Mouse (Mus musculus): ENCODE data around the gene Lpar5. TPM values are rescaled to one million over a fixed set of nuclear protein-coding genes. Genes with fewer than 3 reads are reported as not detected.

Lpar5 gene
- polyA plus RNA-seq, 1 experiment from 2014 or later: 0.44 TPM

DNA sequence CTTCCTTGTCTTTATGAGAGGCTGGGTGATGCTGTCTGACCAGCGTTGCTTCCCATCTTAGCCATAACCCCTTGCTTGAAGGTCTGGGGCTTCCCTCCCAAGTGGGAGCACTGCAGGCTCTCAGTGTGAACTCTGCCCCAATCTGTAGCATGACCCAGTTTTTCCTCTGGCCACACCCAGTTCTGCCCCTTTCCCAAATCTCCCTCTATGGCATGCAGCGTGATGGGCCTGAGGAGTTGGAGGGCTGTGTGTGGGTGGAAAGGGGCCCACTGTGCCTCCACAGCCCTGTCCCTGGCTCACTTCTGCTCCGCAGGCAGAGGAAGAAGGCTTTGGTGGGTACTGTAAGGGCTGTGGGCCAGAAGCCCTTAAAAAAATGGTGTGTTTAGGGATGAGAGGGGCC is 30.8 kb downstream of the Lpar5 start:
- peak overlapping the region; percentile 97 for H3K9ac ChIP-seq
- H3K36me3 ChIP-seq (ENCODE audit: poor library complexity, severe bottlenecking): peaks cover 56% of the 10 kb centered on the region
- no peaks in the 10 kb centered on the region for H3K27me3 ChIP-seq
- 59% methylated on average over 3 of the region's 3 CpGs for WGBS
- peak overlapping the region; percentile 97 for H3K4me2 ChIP-seq
- peaks cover 42% of the 10 kb centered on the region for H3K4me1 ChIP-seq
- no peak for ATAC-seq
- H3K27ac ChIP-seq: peak overlapping the region; percentile 90
- no peaks in the 10 kb centered on the region for H3K9me3 ChIP-seq (replicated peaks)
- peak overlapping the region; percentile 97 for H3K4me3 ChIP-seq

DNA sequence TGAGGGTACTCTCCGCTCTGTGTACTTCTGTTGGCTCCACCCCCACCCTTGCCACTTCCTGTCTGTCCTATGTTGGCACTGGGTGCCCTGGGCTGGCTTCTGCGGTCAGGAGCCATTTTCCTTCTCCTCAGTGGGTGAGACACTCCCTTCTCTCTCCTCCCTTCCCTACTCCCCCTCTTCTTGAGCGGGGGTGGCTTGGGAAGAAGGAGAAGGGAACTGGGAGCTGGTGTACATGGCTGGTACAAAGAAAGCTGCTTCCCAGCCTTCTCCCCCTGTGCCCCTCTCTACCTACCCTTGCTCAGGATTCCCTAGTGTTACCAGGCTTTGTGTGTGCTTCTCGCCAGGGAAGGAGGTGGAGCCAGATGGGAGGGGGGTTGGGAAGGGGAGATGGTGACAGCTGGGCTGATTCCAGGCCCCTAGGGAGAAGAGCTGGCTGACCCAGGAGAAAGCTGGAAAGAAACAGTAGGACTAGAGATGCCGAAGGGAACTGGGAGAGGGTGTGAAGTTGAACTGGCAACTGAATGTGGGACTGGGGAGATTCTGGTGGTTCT is 31.8 kb downstream of the Lpar5 start:
- WGBS: 37% methylated on average over 5 of the region's 5 CpGs
- Histone ChIP-seq H3K36me3 (ENCODE audit: poor library complexity, severe bottlenecking) (peaks cover 65% of the 10 kb centered on the region), H3K4me3 (peak overlapping the region; percentile 97)

DNA sequence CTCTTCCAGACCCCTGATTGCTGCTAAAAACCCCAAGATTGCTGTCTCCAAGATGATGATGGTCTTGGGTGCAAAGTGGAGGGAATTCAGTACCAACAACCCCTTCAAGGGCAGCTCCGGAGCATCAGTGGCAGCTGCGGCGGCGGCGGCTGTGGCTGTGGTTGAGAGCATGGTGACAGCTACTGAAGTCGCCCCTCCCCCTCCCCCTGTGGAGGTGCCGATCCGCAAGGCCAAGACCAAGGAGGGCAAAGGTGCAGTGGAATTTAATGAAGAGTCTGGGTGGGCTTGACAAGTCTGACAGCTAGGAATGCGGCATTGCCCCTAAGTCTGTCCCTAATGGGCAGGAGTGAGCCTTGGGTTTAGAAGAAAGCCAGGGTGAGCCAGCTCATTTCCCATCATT is 33.7 kb downstream of the Lpar5 start:
- H3K36me3 ChIP-seq (ENCODE audit: poor library complexity, severe bottlenecking): peaks cover 85% of the 10 kb centered on the region
- H3K27me3 ChIP-seq: no peaks in the 10 kb centered on the region
- 89% methylated on average over 9 of the region's 9 CpGs for WGBS
- H3K9ac ChIP-seq: no peak overlapping the region
- no peak overlapping the region for H3K4me3 ChIP-seq
- peaks cover 35% of the 10 kb centered on the region for H3K4me1 ChIP-seq
- ATAC-seq: no peak
- no peak overlapping the region for H3K27ac ChIP-seq
- no peaks in the 10 kb centered on the region for H3K9me3 ChIP-seq (replicated peaks)
- no peak overlapping the region for H3K4me2 ChIP-seq

More for the DNA sequence above, 31.8 kb downstream of the Lpar5 start:
- Histone ChIP-seq H3K27me3 (no peaks in the 10 kb centered on the region), H3K4me2 (peak overlapping the region; percentile 97), H3K27ac (peak overlapping the region; percentile 90), H3K9me3 (replicated peaks) (no peaks in the 10 kb centered on the region), H3K9ac (peak overlapping the region; percentile 97), H3K4me1 (peaks cover 42% of the 10 kb centered on the region)
- peak; percentile 12; the same call in 1 of the 2 replicates for ATAC-seq

DNA sequence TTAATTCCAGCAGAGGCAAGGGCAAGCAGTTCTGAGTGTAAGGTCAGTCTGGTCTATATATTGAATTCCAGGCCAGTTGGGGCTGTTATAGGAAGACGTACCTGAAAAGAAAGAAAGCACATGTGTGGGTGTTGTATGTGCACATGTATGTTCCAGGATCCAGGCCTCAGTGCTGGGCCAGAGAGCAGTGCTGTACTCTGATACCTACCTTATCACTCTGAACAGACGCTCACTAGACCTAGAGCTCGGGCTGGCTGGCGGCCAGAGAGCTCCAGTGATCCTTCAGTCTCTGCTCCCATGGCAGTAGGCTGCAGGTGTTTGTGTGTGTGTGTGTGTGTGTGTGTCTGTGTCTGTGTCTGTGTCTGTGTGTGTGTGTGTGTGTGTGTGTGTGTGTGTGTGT is 36.5 kb downstream of the Lpar5 start:
- ATAC-seq: no peak

DNA sequence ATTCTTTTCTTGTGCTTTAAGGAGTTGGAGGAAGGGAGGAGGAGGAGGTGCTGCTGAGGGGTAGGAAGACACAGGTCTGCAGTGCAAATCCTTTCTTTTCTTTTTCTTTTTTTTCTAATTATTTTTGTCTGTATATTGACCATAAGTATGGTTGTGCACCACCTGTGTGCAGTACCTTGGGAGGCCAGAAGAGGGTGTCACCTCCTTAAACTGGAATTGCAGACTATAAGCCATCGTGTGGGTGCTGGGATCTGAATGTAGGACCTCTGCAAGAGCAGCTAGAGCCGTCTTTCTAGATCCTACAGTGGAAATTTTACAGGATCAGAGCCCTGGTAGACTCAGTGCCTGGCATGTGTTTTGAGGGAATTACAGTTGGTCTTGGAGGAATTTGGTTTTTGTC is 40.0 kb downstream of the Lpar5 start:
- Histone ChIP-seq H3K36me3 (ENCODE audit: poor library complexity, severe bottlenecking) (peaks cover 99% of the 10 kb centered on the region), H3K4me1 (no peaks in the 10 kb centered on the region), H3K27me3 (no peaks in the 10 kb centered on the region), H3K9ac (no peak overlapping the region), H3K4me3 (no peak overlapping the region), H3K9me3 (replicated peaks) (no peaks in the 10 kb centered on the region), H3K27ac (no peak overlapping the region), H3K4me2 (no peak overlapping the region)
- WGBS: 95% methylated on average over 2 of the region's 2 CpGs
- ATAC-seq: no peak

More for the DNA sequence above, 36.5 kb downstream of the Lpar5 start:
- Histone ChIP-seq H3K27ac (no peak overlapping the region), H3K4me1 (peaks cover 15% of the 10 kb centered on the region), H3K27me3 (no peaks in the 10 kb centered on the region), H3K4me2 (no peak overlapping the region), H3K4me3 (no peak overlapping the region), H3K9me3 (replicated peaks) (no peaks in the 10 kb centered on the region), H3K9ac (no peak overlapping the region), H3K36me3 (ENCODE audit: poor library complexity, severe bottlenecking) (peaks cover 99% of the 10 kb centered on the region)
- 91% methylated on average over 4 of the region's 4 CpGs for WGBS

DNA sequence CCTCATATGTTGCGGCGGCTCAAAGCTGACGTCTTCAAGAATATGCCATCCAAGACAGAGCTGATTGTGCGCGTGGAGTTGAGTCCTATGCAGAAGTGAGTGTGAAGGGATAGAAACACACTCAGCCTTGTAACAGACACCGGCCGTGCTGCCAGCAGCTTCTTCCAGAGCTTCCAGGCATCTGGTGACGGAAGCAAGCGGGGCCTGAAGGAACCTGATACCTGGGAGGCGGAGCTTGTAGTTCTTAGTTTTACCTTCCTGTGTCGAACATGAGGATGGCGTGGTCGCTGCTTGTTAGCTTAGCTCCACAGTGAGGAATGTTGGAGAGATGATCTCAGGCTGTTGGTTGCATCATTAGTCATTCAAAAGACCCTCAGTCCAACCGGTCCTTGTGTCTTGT is 41.7 kb downstream of the Lpar5 start:
- Histone ChIP-seq H3K4me3 (no peak overlapping the region), H3K4me2 (no peak overlapping the region), H3K9ac (no peak overlapping the region), H3K9me3 (replicated peaks) (no peaks in the 10 kb centered on the region), H3K27me3 (no peaks in the 10 kb centered on the region), H3K27ac (no peak overlapping the region), H3K4me1 (no peaks in the 10 kb centered on the region), H3K36me3 (ENCODE audit: poor library complexity, severe bottlenecking) (peaks cover 100% of the 10 kb centered on the region)
- 90% methylated on average over 14 of the region's 14 CpGs for WGBS
- ATAC-seq: no peak

DNA sequence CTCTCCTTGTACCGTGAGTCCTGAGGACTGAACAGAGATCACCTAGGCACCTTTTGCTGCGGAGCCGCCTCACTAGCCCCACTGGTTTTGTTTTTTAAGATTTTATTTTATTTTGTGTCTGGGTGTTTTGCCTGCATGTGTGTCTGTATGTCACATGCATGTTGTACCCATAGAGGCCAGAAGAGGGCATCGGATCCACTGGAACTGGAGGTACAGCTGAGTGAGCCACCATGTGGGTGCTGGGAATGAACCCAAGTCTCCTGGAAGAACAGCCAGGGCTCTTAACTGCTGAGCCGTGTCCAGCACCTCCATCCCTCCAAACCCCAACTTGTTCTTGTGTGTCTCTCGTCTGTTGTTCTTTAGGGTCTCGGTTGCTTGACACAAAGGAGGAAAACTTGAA is 43.2 kb downstream of the Lpar5 start:
- WGBS: 90% methylated on average over 7 of the region's 7 CpGs
- peaks cover 98% of the 10 kb centered on the region for H3K36me3 ChIP-seq (ENCODE audit: poor library complexity, severe bottlenecking)
- H3K27me3 ChIP-seq: no peaks in the 10 kb centered on the region
- no peaks in the 10 kb centered on the region for H3K4me1 ChIP-seq
- no peak overlapping the region for H3K27ac ChIP-seq
- no peak overlapping the region for H3K4me2 ChIP-seq
- H3K9me3 ChIP-seq (replicated peaks): no peaks in the 10 kb centered on the region
- H3K9ac ChIP-seq: no peak overlapping the region
- no peak for ATAC-seq
- H3K4me3 ChIP-seq: no peak overlapping the region

DNA sequence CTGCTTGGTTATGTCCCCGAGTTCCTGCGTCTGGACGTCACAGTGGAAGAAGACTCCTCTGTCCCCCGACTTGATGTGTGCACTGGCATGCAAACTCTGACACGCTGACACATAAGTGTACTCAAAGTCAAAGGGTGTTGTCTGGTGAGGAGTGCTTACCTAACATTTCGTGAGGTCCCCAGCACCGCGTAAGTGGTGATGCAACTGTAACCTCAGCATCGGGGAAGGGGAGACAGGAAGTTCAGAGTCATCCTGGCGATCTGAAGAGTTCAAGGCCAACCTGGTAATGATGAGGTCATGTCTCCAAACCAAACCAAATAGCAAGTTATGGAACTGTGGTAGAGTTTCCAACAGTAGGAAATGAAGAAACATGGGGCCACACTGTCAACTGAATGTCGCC is 44.8 kb downstream of the Lpar5 start:
- no peak overlapping the region for H3K27ac ChIP-seq
- H3K4me2 ChIP-seq: no peak overlapping the region
- peaks cover 98% of the 10 kb centered on the region for H3K36me3 ChIP-seq (ENCODE audit: poor library complexity, severe bottlenecking)
- no peaks in the 10 kb centered on the region for H3K27me3 ChIP-seq
- H3K4me1 ChIP-seq: no peaks in the 10 kb centered on the region
- H3K9me3 ChIP-seq (replicated peaks): no peaks in the 10 kb centered on the region
- no peak overlapping the region for H3K9ac ChIP-seq
- ATAC-seq: no peak
- WGBS: 95% methylated on average over 11 of the region's 11 CpGs
- no peak overlapping the region for H3K4me3 ChIP-seq

DNA sequence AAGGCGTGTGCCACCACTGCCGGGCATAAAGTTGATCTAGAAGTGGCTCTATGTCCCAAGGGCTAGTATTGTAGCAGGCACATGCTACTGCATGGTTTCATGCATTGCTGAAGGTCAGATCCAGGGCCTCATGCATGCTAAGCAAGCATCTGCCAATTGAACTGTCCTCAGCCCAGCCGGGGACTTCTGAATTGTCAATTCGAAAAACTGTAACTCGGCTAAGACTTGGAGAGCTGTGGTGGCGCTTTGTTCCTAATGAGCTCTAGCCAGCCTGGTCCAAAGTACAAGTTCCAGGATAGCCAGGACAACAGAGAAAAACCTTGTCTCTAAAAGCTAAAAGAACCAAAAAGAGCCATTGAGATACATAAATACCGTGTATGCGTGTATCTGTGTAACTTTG is 51.7 kb downstream of the Lpar5 start:
- Histone ChIP-seq H3K36me3 (ENCODE audit: poor library complexity, severe bottlenecking) (peaks cover 97% of the 10 kb centered on the region), H3K27me3 (no peaks in the 10 kb centered on the region), H3K27ac (no peak overlapping the region), H3K9ac (no peak overlapping the region), H3K4me3 (no peak overlapping the region), H3K9me3 (replicated peaks) (no peaks in the 10 kb centered on the region), H3K4me2 (no peak overlapping the region), H3K4me1 (no peaks in the 10 kb centered on the region)
- ATAC-seq: no peak
- 94% methylated on average over 8 of the region's 8 CpGs for WGBS

DNA sequence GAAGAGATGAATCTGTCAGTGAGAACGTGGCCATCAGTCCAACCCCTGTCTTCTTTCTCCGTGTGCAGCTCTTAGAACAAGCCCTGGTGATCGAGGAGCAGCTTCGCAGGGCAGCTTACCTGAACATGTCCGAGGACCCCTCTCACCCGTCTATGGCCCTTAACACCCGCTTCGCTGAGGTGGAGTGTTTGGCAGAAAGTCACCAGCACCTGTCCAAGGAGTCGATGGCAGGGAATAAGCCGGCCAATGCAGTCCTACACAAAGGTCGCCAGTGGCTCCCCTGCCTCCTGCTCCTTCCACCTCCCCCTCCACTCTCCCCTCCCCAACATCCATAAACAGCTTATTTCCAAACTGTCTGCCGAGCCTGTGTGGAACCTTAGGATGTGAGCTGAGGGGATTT is 61.0 kb downstream of the Lpar5 start:
- no peak overlapping the region for H3K9ac ChIP-seq
- no peak overlapping the region for H3K4me3 ChIP-seq
- ATAC-seq: no peak
- H3K36me3 ChIP-seq (ENCODE audit: poor library complexity, severe bottlenecking): peaks cover 77% of the 10 kb centered on the region
- H3K4me2 ChIP-seq: no peak overlapping the region
- WGBS: 92% methylated on average over 12 of the region's 12 CpGs
- H3K27ac ChIP-seq: no peak overlapping the region
- peaks cover 20% of the 10 kb centered on the region for H3K4me1 ChIP-seq
- H3K9me3 ChIP-seq (replicated peaks): no peaks in the 10 kb centered on the region
- H3K27me3 ChIP-seq: no peaks in the 10 kb centered on the region

DNA sequence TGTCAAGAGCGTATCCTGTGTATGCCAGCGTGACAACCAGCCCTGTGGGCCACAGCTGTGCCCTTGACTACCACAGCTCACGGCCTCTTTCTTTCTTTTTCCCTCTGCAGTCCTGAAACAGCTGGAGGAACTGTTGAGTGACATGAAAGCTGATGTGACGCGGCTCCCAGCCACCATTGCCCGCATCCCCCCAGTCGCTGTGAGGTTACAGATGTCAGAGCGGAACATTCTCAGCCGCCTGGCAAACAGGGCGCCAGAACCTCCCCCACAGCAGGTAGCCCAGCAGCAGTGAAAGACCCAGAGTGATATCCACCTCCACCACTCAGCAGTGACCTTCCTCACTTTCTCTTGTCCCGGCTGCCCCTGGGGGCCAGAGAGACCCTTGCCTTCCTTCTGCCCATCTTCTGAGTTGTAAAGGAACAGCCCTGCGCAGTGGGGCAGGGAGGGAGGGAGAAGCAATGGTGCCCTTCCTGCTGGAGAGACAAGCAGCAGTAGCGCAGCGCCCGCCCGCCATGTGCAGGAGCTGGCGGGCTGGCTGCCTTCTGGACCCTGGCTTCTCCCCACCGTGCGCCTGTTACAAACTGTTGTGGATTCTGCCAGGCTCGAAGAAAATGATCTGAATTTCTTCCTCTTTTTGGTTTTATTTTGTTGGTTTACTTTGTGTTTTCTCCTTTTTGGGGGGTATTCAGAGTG is 62.1 kb downstream of the Lpar5 start:
- Histone ChIP-seq H3K27me3 (no peaks in the 10 kb centered on the region), H3K36me3 (ENCODE audit: poor library complexity, severe bottlenecking) (peaks cover 76% of the 10 kb centered on the region), H3K4me3 (no peak overlapping the region), H3K27ac (no peak overlapping the region), H3K4me2 (no peak overlapping the region), H3K9me3 (replicated peaks) (no peaks in the 10 kb centered on the region), H3K4me1 (peaks cover 20% of the 10 kb centered on the region), H3K9ac (no peak overlapping the region)
- WGBS: 86% methylated on average over 20 of the region's 20 CpGs
- no peak for ATAC-seq

DNA sequence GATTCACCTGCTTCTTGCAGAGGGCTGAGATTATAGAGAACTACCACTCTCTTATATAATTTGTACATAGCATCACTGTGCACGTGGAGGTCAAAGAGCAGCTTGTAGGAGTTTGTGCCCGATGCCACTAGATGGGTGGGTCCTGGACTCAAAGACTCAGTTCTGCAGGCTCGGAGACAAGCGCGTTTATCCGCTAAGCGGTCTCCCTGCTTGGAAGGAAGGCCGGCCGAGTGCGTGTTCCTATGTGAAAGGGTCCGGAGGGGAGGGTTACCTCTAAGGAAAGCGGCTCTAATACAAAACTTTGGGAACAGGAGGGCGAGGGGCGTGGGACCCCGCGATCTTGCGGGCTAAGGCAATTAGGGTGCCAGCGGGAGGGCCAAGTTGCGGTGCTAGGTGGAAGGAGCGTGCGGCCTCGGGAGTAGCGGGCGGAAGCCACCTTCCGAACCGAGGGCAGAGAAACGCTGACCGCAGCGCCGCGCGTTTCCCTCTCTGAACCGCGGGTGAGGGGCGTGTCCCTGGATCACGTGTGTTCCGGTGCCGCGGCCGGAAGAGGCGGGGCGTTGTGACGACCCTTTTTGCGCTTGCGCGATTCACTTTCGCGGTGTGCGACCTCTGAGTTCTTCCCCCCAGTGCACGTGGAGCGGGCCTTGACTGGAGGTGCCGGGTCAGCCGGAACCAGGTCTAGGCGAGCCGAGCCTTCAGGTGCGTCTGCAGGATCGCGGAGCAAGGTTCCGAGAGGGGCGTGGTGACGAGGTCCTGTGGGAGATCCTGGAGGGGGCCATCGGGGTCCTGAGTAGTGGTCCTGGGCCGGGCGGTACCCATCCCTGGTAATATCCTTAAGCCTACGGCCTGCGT is 63.8 kb downstream of the Lpar5 start, which contains the start of gene Nop2:
Nop2 (plus strand) TSS at position 608 of the 855 bp plus-strand sequence.
- under 1% methylated on average over 64 of the region's 66 CpGs for WGBS
- H3K36me3 ChIP-seq (ENCODE audit: poor library complexity, severe bottlenecking): peaks cover 75% of the 10 kb centered on the region
- peaks cover 20% of the 10 kb centered on the region for H3K4me1 ChIP-seq
- no peaks in the 10 kb centered on the region for H3K9me3 ChIP-seq (replicated peaks)
- peak within 1 kb of the TSS; percentile 96 for H3K4me2 ChIP-seq
- peak within 1 kb of the TSS; percentile 88 for H3K9ac ChIP-seq
- peak within 1 kb of the TSS; percentile 83 for H3K27ac ChIP-seq
- no peaks in the 10 kb centered on the region for H3K27me3 ChIP-seq
- H3K4me3 ChIP-seq: peak within 1 kb of the TSS; percentile 78
- ATAC-seq: peak; percentile 94
